Mouse (Mus musculus) liver, embryonic 14.5 days (tissue): ENCODE results near the gene Gmip.

Experiments used
- CTCF ChIP-seq: IDR thresholded peaks from 2 replicates; pipeline ENCODE4 v1.5.1; 2016; ENCODE audit warnings: antibody characterized with exemption, low read depth, control low read depth
- EP300 ChIP-seq: IDR thresholded peaks from 2 replicates; pipeline ENCODE4 v1.6.1; 2016; ENCODE audit warnings: antibody characterized with exemption, low read depth

DNA sequence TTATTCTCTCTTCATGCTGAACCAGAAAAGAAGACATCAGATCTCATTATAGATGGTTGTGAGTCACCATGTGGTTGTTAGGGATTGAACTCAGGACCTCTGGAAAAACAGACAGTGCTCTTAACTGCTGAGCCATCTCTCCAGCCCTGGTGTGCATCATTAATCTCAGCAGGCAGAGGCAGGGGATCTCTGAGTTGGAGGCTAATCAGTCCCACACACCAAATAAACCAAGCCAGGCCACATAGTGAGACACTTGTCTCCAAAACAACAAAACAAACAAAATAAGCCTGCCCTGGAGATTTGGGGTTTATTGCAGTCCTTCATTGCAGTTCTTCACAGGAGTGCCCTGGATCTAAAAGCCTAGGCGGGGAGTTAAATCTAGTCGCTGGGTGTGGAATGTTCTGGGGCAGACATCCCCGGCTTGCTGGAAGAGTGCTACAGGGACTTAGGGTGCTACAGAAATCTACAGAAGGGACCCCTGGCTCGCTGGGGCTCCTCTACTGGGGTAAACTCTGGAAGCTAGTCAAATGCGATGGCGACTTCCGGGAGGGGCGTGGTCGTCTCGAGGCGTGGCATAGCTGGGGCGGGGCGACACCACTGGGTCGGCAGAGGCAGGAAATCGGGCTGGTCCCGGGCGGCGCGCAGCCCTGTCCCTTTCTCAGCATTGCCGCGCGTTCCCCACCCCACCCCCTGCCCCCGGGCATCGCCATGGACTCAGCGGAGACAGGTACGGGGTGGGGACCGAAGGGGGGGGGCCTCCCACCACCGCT, at the start of gene Gmip:
- no peak; the same call in 1 of the 2 replicates for TF ChIP-seq CTCF
- no peak for TF ChIP-seq EP300
